Mouse (Mus musculus) kidney, postnatal 36 days (tissue): ENCODE measurements around the gene Pdzk1.

Experiments
- DNase-seq, 2 experiments: peaks; one replicate each; pipeline ENCODE4 v3.0.0; 2021 to 2022; ENCODE audit warnings: mixed read lengths in 2 of 2

Pdzk1 gene

GRCm38 (mm10) chr3:96828984-96829383 lies at the start of gene Pdzk1, which contains the start of gene Cd160:
Gene Pdzk1 (plus strand): TSS chr3:96829284.
Gene Cd160 (minus strand): TSS chr3:96829351.
- DNase-seq: no peak

GRCm38 (mm10) chr3:96782236-96782635 lies 46.8 kb upstream of the Pdzk1 start:
- DNase-seq: no peak

- no peak for DNase-seq
These were observed 41.3 kb upstream of the Pdzk1 start for GRCm38 (mm10) chr3:96787784-96788183.

GRCm38 (mm10) chr3:96788506-96788905 lies 40.6 kb upstream of the Pdzk1 start:
- peak; percentile 75 to 82 for DNase-seq

GRCm38 (mm10) chr3:96800254-96800653 lies 28.8 kb upstream of the Pdzk1 start:
- DNase-seq: no peak

GRCm38 (mm10) chr3:96802214-96802613 lies 26.9 kb upstream of the Pdzk1 start:
- DNase-seq: no peak

- no peak for DNase-seq
These were observed 20.9 kb upstream of the Pdzk1 start for GRCm38 (mm10) chr3:96808136-96808535.

GRCm38 (mm10) chr3:96808651-96809050 lies 20.4 kb upstream of the Pdzk1 start:
- DNase-seq: no peak

GRCm38 (mm10) chr3:96811232-96811631 lies 17.9 kb upstream of the Pdzk1 start:
- no peak for DNase-seq

- peak; percentile 90 to 96 for DNase-seq
These were observed 16.5 kb upstream of the Pdzk1 start for GRCm38 (mm10) chr3:96812395-96813091.

- peak; percentile 70 to 75 for DNase-seq
These were observed 16.0 kb upstream of the Pdzk1 start for GRCm38 (mm10) chr3:96813106-96813505.

GRCm38 (mm10) chr3:96813591-96814244 lies 15.4 kb upstream of the Pdzk1 start:
- peak; percentile 85 for DNase-seq

GRCm38 (mm10) chr3:96814342-96814741 lies 14.7 kb upstream of the Pdzk1 start:
- DNase-seq: no peak

GRCm38 (mm10) chr3:96820116-96820915 lies 8.8 kb upstream of the Pdzk1 start:
- DNase-seq: peak; percentile 72 to 86

- no peak for DNase-seq
These were observed 7.5 kb upstream of the Pdzk1 start for GRCm38 (mm10) chr3:96821581-96821980.

GRCm38 (mm10) chr3:96823701-96824100 lies 5.4 kb upstream of the Pdzk1 start:
- peak; percentile 40 to 71 for DNase-seq

GRCm38 (mm10) chr3:96824614-96825013 lies 4.5 kb upstream of the Pdzk1 start:
- peak; percentile 76 to 85 for DNase-seq

GRCm38 (mm10) chr3:96825261-96825660 lies 3.8 kb upstream of the Pdzk1 start:
- peak in 1 of 2 experiments; percentile 9 for DNase-seq

GRCm38 (mm10) chr3:96828308-96828864 lies 698 bp upstream of the Pdzk1 start:
- peak in 1 of 2 experiments; percentile 28 for DNase-seq

- DNase-seq: peak; percentile 78 to 87
These were observed 772 bp downstream of the Pdzk1 start for GRCm38 (mm10) chr3:96829856-96830255.

- peak; percentile 58 to 73 for DNase-seq
These were observed 3.8 kb downstream of the Pdzk1 start for GRCm38 (mm10) chr3:96832930-96833329.

- DNase-seq: peak; percentile 76 to 88
These were observed 5.7 kb downstream of the Pdzk1 start for GRCm38 (mm10) chr3:96834587-96835348.
